Mouse (Mus musculus): Measurements from ENCODE around the gene Snx22.

GRCm38 (mm10) chr9:66109574-66109973, 40.1 kb upstream of the Snx22 start:
- TF ChIP-seq CTCF (IDR thresholded peaks at IDR 0.05) (no peak), EP300 (IDR thresholded peaks at IDR 0.05) (no peak)
